Mouse (Mus musculus) NIH3T3 (cell line): ENCODE results near the gene Gm136.
"Not testable (repeated sequence)": the region's sequence is repeated elsewhere in the genome, so short reads cannot be mapped to it uniquely, and the experiment has no call there.

Experiments used
- DNase-seq: peaks from one replicate; pipeline ENCODE4 v3.0.0-alpha.2; 2012; ENCODE audit warnings: low read depth

Gene Gm136

GRCm38 (mm10) chr4:34756163-34756562 lies at the start of gene Gm136:
TSS of gene Gm136 (minus strand) at chr4:34756263.
- DNase-seq = no peak

- DNase-seq = no peak
Measured at GRCm38 (mm10) chr4:34801166-34802034, 45.3 kb upstream of the Gm136 start.

DNA sequence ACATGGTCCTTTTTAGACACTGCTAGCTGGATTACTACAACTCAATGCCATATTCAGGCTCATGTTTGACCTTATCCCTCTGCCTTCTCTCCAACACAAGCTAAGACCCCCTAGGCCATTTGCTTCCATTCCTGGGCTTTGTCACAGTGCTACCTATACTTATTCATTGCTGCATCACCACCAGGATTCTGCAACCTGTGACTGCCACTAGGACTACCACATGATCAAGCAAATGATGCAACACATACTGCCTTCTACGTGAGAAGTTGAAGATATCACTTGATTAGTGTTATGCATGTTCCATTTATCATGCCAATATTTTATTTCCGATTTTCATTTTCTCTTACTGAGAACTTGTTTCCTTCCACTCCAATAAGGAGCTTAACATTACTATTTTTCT lies 41.9 kb upstream of the Gm136 start:
- DNase-seq = no peak

DNA sequence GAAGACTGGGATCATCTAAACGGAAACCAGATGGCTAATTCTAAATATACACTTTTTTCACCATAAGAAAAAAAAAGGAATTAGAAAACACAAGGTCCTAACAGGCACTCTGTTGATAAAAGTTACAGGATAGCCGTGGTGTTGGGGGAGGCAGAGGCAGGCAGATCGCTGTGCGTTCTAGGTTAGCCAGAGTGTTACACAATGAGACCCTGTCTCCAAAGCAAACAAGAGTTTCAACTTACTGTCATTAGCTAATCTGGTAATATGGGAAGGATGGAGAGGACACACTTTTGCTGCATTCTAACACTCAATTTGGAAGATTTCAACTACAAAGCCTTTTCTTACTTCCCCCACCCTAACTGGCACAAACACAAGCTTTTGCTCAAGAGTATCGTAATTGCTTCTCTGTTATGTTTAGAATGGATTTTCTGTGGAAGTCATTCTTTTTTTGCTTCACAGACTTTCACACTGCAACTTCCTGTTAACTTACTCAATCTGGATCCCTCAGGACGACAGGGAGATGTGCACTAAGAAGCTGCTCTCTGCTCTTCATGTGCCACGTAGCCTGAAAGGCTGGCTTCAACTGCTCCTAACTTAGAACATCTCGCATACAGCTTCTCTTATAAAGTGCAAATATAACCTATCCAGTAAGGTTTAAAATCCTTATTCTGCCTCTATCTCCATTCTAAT lies 41.4 kb upstream of the Gm136 start:
- DNase-seq = no peak

GRCm38 (mm10) chr4:34796294-34796693 lies 40.2 kb upstream of the Gm136 start:
- no peak for DNase-seq

- DNase-seq = no peak
Measured at GRCm38 (mm10) chr4:34786476-34786875, 30.4 kb upstream of the Gm136 start.

DNA sequence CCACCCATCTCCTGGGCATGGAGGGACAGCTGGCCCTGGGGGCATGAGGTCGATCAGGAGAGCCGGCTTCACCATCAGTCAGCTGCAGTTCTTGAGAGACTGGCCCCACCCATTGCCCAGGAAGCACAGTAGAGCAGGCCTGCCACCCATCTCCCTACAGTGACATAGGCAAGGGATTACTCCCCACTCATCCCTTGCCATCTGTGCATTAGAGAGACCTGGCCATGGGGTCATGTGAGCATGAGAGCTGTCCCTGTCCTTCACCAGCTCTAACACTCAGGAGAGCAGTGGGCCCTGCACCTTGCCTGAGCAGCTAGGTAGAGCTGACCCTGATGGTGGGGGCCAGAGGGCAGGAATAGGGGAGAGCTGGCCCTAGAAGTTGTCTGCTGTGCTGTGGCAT lies 29.6 kb upstream of the Gm136 start:
- no peak for DNase-seq

- no peak for DNase-seq
Measured at GRCm38 (mm10) chr4:34784865-34785264, 28.8 kb upstream of the Gm136 start.

- DNase-seq = no peak
Measured at GRCm38 (mm10) chr4:34782730-34783129, 26.7 kb upstream of the Gm136 start.

DNA sequence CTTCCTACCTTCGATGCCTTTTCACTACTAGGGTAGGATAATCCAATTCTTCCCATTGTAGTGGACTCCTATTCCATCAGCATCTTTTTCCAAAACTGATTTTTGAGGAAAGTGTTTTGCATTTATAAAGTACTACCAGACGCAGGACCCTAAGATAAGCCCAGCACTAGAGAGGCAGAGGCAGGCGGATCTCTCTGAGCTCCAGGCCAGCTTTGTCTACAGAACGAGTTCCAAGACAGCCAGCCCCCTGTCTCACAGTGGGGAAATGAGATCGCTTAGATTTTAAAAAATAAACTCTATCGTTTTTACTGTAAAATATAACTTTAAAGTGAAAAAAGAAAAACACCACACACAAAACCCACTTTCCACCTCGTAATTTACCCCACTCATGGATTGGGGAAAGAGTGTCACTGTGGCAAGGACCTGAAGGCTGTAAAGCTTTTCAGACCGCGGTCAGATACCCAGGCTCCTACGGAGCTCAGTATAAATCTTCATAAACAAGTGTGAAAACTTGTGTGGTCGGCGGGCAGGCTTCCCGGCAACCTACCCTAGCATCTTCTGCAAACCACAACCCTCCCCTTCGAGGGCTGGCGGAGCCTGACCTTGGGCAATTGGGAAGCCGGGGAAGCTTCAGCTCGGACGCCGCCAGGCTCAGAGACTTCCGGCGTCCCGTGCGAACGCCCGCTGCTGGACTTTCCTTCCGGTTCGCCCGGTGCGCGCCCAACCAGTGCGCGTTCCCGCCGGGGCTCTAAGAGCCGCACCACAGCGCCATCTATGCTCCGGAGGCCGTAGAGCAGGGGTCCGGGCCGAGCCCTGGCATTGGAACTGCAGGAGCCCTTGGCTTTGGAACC lies 21.8 kb upstream of the Gm136 start, which contains the start of gene Smim8:
Gene Smim8 (minus strand): TSS at position 747 of the 851 bp plus-strand sequence.
- peak; percentile 92 for DNase-seq

- no peak for DNase-seq
Measured at GRCm38 (mm10) chr4:34771652-34772371, 15.7 kb upstream of the Gm136 start.

DNA sequence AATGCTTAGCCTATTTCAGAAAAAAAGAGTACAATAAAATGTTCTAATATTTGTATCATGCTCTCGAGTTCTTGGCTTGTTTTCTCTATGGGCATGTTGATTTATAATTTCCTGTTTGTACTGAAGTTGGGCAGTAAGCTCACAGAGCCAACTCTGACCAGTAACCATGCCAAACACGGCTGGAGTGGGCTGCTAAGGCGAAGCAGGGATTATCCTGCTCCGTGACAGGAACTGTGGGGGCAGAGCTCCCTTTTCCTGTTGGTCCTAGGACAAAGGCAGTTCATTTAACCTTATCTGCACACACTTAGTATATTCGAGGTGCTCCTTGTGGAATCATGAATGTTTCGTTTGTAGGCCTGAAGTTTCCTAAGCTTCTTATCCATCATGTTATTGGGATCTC lies 6.8 kb downstream of the Gm136 start:
- no peak for DNase-seq

DNA sequence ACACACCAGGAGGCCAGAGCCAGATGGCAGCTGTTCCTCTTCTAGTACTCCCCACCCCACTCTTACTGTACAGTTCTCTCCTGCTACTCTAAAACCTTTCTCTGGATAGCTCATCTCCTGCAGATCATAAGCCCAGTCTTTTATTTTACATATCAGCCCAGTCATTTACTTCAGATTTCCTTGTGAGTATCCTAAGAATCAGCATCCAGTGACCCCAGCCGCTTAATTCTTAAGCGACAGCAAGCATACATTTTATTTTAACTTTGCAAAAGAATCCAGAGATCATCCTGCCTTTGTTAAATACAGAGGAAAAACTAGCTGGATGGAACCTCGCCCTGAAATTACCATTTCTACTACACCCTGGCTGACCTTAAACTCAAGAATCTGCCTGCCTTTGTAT lies 21.6 kb downstream of the Gm136 start:
- DNase-seq = no peak

DNA sequence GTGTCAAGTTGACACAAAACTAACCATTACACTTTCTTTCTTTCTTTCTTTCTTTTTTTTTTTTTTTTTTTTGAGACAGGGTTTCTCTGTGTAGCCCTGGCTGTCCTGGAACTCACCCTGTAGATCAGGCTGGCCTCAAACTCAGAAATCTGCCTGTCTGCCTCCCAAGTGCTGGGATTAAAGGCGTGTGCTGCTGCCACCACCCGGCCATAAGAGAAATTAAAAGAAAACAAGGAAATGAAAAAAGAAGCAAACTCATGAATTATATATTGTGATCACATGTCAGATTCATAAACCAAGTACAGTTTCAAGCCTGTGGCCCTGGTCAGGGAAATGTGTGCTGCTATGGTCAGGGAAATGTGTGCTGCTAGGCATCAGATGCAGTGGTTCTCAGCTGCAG lies 22.6 kb downstream of the Gm136 start:
- peak; percentile 33 for DNase-seq

GRCm38 (mm10) chr4:34729851-34730341 lies 26.2 kb downstream of the Gm136 start, which contains the start of gene Cfap206:
TSS of gene Cfap206 (minus strand) at chr4:34730206.
- DNase-seq = peak; percentile 54

- DNase-seq = not testable (repeated sequence)
Measured at GRCm38 (mm10) chr4:34725710-34726109, 30.4 kb downstream of the Gm136 start.

DNA sequence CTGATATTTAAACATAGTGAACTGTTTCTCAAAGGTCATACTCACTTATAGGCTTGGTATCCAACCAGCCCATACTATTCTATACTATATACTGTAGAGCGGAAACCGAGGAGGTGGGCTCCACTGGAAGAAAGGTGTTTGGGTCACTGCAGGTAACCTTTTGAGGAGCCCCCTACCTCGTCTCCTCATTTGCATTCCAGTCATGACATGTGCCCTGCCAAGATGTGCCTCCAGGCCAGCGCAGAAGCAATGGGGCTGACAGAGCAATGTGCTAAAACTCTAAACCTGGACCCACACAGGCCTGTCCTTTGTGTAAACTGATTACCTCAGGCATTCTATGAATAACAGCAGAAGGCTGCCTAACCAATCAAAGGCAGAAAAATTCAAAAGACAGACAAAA lies 31.8 kb downstream of the Gm136 start:
- DNase-seq = no peak

DNA sequence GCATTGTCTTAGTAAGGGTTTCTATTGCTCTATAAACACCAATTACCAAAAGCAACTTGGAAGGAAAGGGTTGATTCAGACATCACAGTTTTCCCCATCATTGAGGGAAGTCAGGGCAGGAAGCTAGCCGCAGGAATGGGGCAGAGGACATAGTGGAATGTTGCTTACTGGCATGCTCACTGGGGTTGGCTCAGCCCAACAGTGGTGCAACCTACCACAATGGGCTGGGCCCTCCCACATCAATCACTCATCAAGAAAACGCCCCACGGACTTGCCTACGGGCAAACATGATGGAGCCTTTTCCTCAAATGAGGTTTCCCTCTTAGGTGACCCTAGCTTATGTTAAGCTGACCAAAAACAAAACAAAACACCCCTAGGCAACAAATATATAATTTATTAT lies 32.9 kb downstream of the Gm136 start:
- DNase-seq = peak; percentile 29

GRCm38 (mm10) chr4:34720127-34720895 lies 35.8 kb downstream of the Gm136 start:
- DNase-seq = no peak

- no peak for DNase-seq
Measured at GRCm38 (mm10) chr4:34719421-34719820, 36.6 kb downstream of the Gm136 start.

DNA sequence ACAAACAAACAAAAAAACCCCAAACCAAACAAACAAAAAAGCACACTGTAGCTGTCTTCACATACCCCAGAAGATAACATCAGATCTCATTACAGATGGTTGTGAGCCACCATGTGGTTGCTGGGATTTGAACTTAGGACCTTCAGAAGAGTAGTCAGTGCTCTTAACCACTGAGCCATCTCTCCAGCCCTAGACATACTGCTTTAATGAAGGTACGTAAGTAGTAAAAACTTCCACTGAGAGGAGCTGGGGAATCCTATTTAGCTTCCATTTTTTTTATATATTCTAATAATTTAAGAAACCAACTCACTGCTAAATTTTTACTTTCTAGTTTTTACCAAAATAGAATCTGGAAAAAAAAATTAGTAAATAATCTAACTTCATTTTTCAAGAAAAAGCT lies 41.0 kb downstream of the Gm136 start:
- DNase-seq = no peak
